Mouse (Mus musculus) inflammation-experienced regulatory T-cells, adult 6 months (primary cell): ENCODE measurements at regions not wholly inside any gene's neighbourhood (a gene's known extent, or its start where the extent isn't known, plus 50 kb on each side); places are given as distances from the start of the nearest gene placed in this dataset.
"Not testable (repeated sequence)": the region's sequence is repeated elsewhere in the genome, so short reads cannot be mapped to it uniquely, and the experiment has no call there.

Experiments
- ATAC-seq: one replicate; pipeline ENCODE4 v1.8.0; 2017

DNA sequence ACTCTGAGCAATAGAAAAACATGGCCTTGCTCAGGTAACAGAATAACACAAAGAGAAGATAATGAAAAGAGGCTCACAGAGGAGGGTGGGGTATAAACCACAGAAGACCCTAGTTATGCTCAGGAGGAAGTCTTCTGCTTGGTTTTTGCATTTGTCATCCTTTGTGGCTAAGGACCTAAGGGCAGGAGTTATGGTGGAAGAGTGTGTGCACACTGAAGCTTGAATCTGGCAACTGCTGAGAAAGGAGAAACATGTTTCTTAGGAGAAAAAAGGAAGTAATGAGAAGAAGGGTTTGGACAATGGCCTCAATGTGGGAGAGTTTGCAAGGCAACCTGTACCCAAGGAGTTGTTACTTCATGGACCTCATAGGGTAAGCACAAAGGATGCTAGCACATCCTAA, 106.8 kb upstream of the Nyap2 start:
- no peak for ATAC-seq

DNA sequence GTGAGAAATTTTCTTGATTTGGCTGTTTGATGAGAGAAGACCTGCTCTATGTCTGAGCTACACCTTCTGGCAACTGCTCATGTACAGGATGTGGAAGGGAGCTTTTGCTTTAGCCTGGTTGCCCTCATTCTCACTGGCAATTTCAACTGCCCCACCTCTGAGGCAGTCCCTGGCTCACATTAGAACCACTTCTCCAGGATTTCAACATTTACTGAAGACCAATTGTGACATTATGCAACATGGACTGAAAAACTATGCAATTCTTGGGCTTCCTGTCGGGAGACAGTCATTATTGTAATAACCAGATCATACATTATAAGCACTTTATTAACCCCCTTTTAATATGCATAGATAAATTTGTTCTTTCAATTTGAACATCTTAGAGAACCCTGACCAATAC, 107.6 kb upstream of the Nyap2 start:
- no peak for ATAC-seq

DNA sequence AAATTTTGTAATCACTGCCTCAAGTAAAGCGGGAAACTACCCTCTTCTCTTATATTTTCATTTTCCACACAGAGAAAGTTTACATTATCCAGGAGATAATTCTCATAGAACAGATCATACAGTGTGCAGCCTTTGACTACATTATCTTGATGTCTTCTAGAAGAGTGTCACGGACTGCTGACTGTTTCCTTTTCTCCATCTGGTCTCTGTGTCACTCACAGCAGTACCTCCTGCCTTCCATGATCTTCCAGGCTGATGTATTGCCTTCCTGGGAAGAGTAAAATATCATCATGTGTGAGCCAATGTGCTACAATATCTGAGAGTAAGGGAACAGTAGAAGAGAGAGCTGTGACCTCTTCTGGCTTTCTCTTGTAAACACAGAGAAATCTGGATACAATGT, 111.0 kb upstream of the Nyap2 start:
- ATAC-seq, result no peak

DNA sequence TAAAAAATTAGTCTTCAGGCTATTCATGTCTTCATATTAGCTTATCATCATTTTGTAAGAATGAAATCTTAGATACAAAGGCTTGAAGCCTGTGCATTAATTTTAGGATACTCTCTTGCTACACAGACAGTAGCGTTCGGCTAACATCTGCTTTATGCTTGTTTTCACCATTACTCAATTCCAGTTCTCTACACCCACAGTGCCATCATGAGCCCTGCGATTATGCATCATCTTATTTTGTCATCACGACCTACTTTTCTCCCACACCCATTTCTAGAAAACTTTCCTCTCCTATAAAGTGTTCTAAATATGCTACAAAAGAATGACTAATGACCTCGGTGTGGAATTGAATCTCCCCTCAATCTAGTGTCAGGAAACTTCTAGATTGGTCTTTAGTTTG, 112.4 kb upstream of the Nyap2 start:
- ATAC-seq, result no peak

DNA sequence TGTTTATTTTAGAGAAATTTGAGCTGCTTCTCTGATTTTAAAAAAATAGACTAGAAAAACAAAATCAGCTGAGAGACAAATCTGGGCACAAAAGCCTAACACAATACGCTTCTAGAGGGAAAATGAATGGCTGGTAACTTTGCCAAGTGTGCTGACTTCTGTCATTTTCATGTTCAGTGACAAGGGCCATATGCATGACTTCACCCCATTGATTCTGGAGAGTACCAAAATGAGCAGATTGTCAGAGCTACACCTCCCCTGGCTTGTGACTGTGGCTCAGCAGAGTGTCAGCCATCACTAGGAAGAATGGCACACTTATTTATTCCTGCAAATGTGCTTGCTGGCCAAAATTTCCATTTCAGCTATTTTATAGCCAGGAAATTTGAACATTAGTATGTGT, 112.9 kb upstream of the Nyap2 start:
- no peak for ATAC-seq

- no peak for ATAC-seq
These were observed 126.3 kb upstream of the Nyap2 start for GRCm38 (mm10) chr1:80950406-80950805.

DNA sequence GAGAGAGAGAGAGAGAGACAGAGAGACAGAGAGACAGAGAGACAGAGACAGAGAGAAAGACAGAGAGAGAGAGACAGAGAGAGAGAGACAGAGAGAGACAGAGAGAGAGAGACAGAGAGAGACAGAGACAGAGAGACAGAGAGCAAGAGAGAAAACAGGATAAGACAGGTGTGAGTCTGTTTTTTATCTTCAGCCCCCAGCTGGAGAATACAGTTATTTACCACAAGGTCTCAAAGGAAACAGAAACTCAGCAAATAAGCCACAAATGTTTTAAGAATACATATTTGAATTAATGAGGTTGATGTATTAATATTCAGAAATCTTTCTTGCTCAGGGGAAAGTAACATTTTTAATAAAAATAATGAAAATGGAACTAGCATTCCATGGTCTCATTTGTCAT, 130.7 kb upstream of the Nyap2 start:
- not testable (repeated sequence) for ATAC-seq

- no peak for ATAC-seq
These were observed 137.4 kb upstream of the Nyap2 start for GRCm38 (mm10) chr1:80939372-80939771.

GRCm38 (mm10) chr1:80899281-80899680, 141.0 kb upstream of the Dock10 start:
- ATAC-seq, result no peak

DNA sequence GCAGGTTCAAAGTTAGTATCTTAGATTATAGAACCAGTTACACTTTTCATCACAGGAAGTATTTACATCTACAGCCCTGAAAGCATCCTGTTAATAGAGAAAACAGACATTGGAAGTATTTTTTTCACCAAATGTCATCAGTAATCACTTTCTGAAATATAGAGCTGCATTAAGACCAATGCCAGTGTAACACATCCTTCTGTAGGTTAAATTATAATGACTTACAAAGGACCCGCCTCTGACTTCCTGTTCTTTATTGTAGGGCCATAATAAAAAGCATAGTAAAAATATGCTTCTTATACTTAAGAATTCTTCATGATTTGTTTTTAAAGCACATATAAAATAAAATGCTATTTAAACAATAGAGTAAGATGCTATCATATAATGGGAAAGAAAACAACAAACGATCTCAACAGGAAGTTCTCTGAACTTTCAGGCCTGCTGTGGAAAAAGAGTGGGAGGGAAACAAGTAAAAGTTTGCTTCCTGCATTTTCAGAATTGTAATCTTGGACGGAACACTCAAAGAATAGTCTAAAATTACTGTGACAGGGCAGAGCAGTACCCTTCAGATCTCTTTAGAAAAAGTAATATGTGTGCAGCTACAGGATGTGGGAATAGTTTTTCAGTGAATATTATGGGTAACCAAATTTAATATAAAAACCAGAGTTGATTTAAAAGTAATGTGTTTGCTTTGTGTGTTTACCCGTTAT, 116.0 kb upstream of the Dock10 start:
- peak; percentile 78 for ATAC-seq

GRCm38 (mm10) chr1:80873596-80873995, 115.3 kb upstream of the Dock10 start:
- ATAC-seq, result no peak

GRCm38 (mm10) chr1:80868805-80869204, 110.5 kb upstream of the Dock10 start:
- ATAC-seq, result no peak

DNA sequence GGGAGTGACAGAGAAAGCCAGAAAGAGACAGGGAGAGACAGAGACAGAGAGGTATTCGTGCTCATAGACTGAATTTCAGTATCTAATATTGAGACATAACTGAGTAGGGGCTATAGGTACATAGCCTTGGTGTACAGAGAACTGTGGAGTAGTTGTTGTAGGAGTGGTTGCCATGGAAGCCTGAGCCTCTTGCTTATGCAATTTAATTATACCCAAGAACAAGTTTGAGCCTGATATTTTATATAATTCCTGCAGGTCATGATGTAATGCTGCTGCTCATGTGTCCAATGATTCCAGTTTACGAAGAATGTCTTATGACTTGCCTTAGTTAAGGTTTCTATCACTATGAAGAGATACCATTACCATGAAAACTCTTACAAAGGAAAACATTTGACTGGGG, 98.7 kb upstream of the Dock10 start:
- ATAC-seq, result no peak

DNA sequence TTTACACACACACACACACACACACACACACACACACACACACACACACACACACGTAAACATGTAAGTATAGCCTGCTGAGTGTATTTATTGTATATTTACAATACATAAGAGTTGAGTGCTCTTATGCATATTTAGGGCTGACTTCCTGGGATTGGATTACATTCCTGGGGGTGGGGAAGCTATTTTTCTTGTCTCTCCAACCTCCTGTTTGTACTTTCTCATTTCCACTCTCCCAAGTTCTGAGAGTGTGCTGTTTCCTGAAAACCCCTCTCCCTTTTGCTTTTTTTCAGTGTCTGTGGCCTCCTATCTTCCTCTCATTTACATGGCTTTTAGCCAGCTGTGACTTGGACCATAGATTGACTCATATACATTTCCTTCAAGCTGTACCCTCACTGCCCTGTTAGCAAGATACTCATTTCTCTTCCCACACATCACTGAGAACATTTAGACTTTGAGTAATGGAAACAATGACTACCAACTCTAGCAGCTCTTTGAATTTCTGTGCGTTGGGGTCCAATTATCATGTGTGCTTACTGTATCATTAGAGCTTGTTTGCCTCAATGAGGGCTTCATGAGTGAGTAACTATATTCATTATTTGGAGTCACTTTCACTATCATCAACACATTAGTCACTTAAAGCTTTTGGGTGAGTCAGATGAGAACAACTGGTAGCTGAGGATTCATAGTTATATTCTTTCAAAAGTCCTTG, 96.8 kb upstream of the Dock10 start:
- peak; percentile 86 for ATAC-seq

DNA sequence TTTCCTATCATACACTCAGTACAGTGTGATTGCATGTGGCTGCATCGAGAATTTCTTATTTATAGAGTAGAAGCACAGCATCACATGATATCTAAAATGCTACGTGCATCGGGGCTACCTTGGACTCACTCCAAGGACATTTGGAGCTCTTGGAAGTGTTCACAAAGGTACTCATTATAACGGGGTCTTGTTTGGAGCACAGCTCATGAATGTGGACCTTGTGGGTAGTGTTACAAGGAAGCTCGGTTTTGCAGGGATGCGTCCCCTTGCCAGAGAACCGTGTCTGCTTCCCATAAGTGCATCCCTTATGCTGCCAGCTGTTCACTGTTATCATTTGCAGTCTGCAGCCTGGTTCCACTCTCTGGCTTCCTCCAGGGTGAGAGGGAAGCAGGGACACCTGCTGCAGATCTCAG, 96.0 kb upstream of the Dock10 start:
- no peak for ATAC-seq

- ATAC-seq, result no peak
These were observed 94.4 kb upstream of the Dock10 start for GRCm38 (mm10) chr1:80852761-80853160.

- ATAC-seq, result no peak
These were observed 72.0 kb upstream of the Dock10 start for GRCm38 (mm10) chr1:80830196-80830794.

GRCm38 (mm10) chr1:80826383-80826782, 68.1 kb upstream of the Dock10 start:
- no peak for ATAC-seq

GRCm38 (mm10) chr1:80823953-80824352, 65.6 kb upstream of the Dock10 start:
- ATAC-seq, result no peak

GRCm38 (mm10) chr1:80822185-80822584, 63.9 kb upstream of the Dock10 start:
- no peak for ATAC-seq

DNA sequence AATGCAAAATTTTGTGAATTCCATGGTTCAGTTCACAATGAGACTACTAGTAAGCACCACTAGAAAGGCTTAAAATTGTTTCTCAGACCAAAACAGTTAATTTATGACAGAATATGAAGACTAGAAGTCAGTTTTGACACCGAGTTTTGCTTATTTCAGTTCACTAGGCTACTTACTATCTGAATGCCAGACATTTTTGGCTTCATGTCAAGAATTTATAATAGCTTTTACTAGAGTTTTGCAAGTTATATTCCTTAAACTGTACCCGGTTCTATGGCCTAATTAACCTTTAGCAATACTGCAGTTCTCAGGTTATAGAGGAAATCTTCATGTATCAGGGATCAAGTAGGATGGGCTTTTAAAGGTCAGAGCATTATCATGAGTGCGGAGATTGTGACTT, 54.6 kb upstream of the Dock10 start:
- ATAC-seq, result no peak
